Comparison of ENCODE assay signal across 27 mouse cellular contexts in genomic region chr7:63996581-63997098, GRCm38 (mm10). TPM values are rescaled to one million over a fixed set of nuclear protein-coding genes. Genes with fewer than 3 reads are reported as not detected.
DNase-seq lines count a peak whose midpoint lies in the region; ATAC-seq and TF ChIP-seq lines count a peak whose summit lies in the region.
"Had no signal": no experiment of that assay in that cellular context is flagged by ENCODE, and none has a peak within 500 bp of the region (broad histone marks: within the 10 kb centered on the region; RNA-seq: fewer than 3 reads in every experiment).

No protein-coding gene starts in this region.

- no peak for TF ChIP-seq CTCF in layer of hippocampus, adult 2 months (conservative IDR thresholded peaks at IDR 0.05)

- DNase-seq in layer of hippocampus, adult 2 months (ENCODE audit: low spot score in 2 of 2) = no peak
- DNase-seq in layer of hippocampus, postnatal 14 days (ENCODE audit: low spot score in 2 of 2) = no peak
- DNase-seq in liver, embryonic 13.5 days = peak; percentile 70
- peak; percentile 31 for DNase-seq in naive thymus-derived CD4-positive, alpha-beta T cell, adult 2 months (ENCODE audit: low read depth)
- no peak for DNase-seq in right cerebral cortex, postnatal 25 days
- no peak for DNase-seq in forebrain, embryonic 14.5 days (ENCODE audit: low spot score)
- DNase-seq in layer of hippocampus, adult 9-11 months = no peak
- DNase-seq: adrenal gland, adult 2 months; cerebellum, adult 11-12 months; cerebellum, postnatal 36 days; gastrocnemius, postnatal 14 days; heart, adult 18-20 months; heart, postnatal 36 days; kidney, adult 11 months; kidney, postnatal 10 days; lung, embryonic 14.5 days; lung, postnatal 4 days; retina, postnatal 1 day; right cerebral cortex, postnatal 4 days; thymus, postnatal 14 days had no signal

- H3K27ac ChIP-seq in layer of hippocampus, adult 2 months = peak overlapping the region; percentile 36; the same call in 1 of the 2 replicates
- peak overlapping the region; percentile 94 for H3K27ac ChIP-seq in liver, embryonic 13.5 days
- no peak overlapping the region for H3K27ac ChIP-seq in forebrain, embryonic 14.5 days (ENCODE audit: low read depth, low read length)
- H3K27ac ChIP-seq: forebrain, embryonic 15.5 days; heart, embryonic 13.5 days; hindbrain, embryonic 15.5 days; limb, embryonic 12.5 days had no signal

- no peaks in the 10 kb centered on the region for H3K27me3 ChIP-seq in liver, embryonic 13.5 days
- H3K27me3 ChIP-seq in forebrain, embryonic 14.5 days (replicated peaks; ENCODE audit: control insufficient read depth, insufficient read depth, low read length) = no peaks in the 10 kb centered on the region
- H3K27me3 ChIP-seq: CH12.LX; forebrain, embryonic 15.5 days; heart, embryonic 13.5 days; hindbrain, embryonic 15.5 days; limb, embryonic 12.5 days had no signal

- H3K36me3 ChIP-seq in liver, embryonic 13.5 days = no peaks in the 10 kb centered on the region
- H3K36me3 ChIP-seq in forebrain, embryonic 14.5 days (ENCODE audit: control insufficient read depth, insufficient read depth, low read length) = no peaks in the 10 kb centered on the region
- H3K36me3 ChIP-seq: forebrain, embryonic 15.5 days; heart, embryonic 13.5 days; hindbrain, embryonic 15.5 days; limb, embryonic 12.5 days had no signal

- no peaks in the 10 kb centered on the region for H3K9me3 ChIP-seq in liver, embryonic 13.5 days (replicated peaks)
- H3K9me3 ChIP-seq in forebrain, embryonic 14.5 days (replicated peaks; ENCODE audit: control insufficient read depth, low read length) = no peaks in the 10 kb centered on the region
- H3K9me3 ChIP-seq: forebrain, embryonic 15.5 days; heart, embryonic 13.5 days; hindbrain, embryonic 15.5 days; limb, embryonic 12.5 days had no signal

- 24% methylated on average over 6 of the region's 6 CpGs for WGBS in liver, embryonic 13.5 days (ENCODE audit: insufficient replicate concordance)
- WGBS in forebrain, embryonic 14.5 days = 87% methylated on average over 6 of the region's 6 CpGs

- no peak overlapping the region for H3K4me3 ChIP-seq in layer of hippocampus, adult 2 months
- H3K4me3 ChIP-seq in liver, embryonic 13.5 days (replicated peaks) = no peak overlapping the region
- no peak overlapping the region for H3K4me3 ChIP-seq in forebrain, embryonic 14.5 days (ENCODE audit: low read depth, low read length)
- H3K4me3 ChIP-seq: forebrain, embryonic 15.5 days; heart, embryonic 13.5 days; hindbrain, embryonic 15.5 days; limb, embryonic 12.5 days had no signal

- peak; percentile 6; the same call in 1 of the 2 replicates for ATAC-seq in common myeloid progenitor, adult 5-6 weeks (replicated peaks; ENCODE audit: low read depth, poor library complexity, severe bottlenecking)
- ATAC-seq in liver, embryonic 13.5 days (ENCODE audit: low read depth) = peak; percentile 85
- ATAC-seq in forebrain, embryonic 14.5 days = no peak
- ATAC-seq: forebrain, embryonic 15.5 days had no signal

- peaks cover 97% of the 10 kb centered on the region for H3K4me1 ChIP-seq in liver, embryonic 13.5 days (replicated peaks)
- no peaks in the 10 kb centered on the region for H3K4me1 ChIP-seq in forebrain, embryonic 14.5 days (ENCODE audit: control insufficient read depth, insufficient read depth, low read length)
- H3K4me1 ChIP-seq: forebrain, embryonic 15.5 days; hindbrain, embryonic 15.5 days had no signal

- peak overlapping the region; percentile 61 for H3K9ac ChIP-seq in liver, embryonic 13.5 days
- H3K9ac ChIP-seq in forebrain, embryonic 14.5 days (ENCODE audit: low read length) = no peak overlapping the region
- H3K9ac ChIP-seq: forebrain, embryonic 15.5 days; heart, embryonic 13.5 days; hindbrain, embryonic 15.5 days; limb, embryonic 12.5 days; lung, embryonic 14.5 days had no signal

- H3K4me2 ChIP-seq in liver, embryonic 13.5 days = peak overlapping the region; percentile 50
- no peak overlapping the region for H3K4me2 ChIP-seq in forebrain, embryonic 14.5 days (ENCODE audit: low read length)
- H3K4me2 ChIP-seq: forebrain, embryonic 15.5 days; heart, embryonic 13.5 days; hindbrain, embryonic 15.5 days; limb, embryonic 12.5 days; lung, embryonic 14.5 days; midbrain, embryonic 11.5 days had no signal

RNA-seq across cellular contexts. Expression of gene Klf13, which starts 57.9 kb away (rescaled TPM):
- 100 to 1,000 TPM; 200 to 216 TPM for total RNA-seq in layer of hippocampus, adult 2 months (2021)
- 100 to 1,000 TPM; 170 to 173 TPM for total RNA-seq in layer of hippocampus, postnatal 14 days (2021)
- 16.4 and 20.1 TPM in 2 replicates for total RNA-seq in common myeloid progenitor, adult 5-6 weeks (2017)
- 13.6 and 14.1 TPM in 2 replicates for polyA plus RNA-seq in liver, embryonic 13.5 days (2015; fragmentation: Nextera tagmentation; extraction: Ambion mirVana)
- polyA plus RNA-seq in forebrain, embryonic 14.5 days (2014; fragmentation: Nextera tagmentation; extraction: Ambion mirVana) = 28.2 and 33.2 TPM in 2 replicates

Comparison
In these comparisons a context has a peak if more than half of its experiments do, and no peak if none do; other contexts are left out.
1. DNase-seq: peak in liver, embryonic 13.5 days (single experiment) and naive thymus-derived CD4-positive, alpha-beta T cell, adult 2 months (single experiment); none in layer of hippocampus, adult 2 months (0 of 2), layer of hippocampus, postnatal 14 days (0 of 2), right cerebral cortex, postnatal 25 days (single experiment), forebrain, embryonic 14.5 days (single experiment) and layer of hippocampus, adult 9-11 months (single experiment).